In the genomic region with DNA sequence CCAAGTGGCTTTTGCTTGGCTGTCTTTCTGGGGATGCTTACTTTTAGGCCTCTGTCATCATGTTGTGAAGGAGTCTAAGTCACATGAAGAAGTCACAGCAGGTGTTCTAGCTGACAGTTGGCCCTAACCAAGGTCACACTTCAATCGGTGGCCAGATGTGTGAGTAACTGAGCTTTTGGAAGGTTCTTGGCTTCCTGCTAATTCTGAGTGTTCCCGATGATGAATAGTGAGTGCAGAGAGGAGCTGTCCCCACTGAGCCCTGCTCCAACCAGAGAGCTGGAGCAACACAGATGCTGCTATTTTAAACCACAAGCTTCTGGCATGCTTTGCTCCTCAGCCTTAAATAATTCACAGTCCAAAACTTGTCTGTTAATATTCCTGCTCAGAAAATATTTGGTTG, we compare ENCODE assay signal across 10 mouse cellular contexts.
DNase-seq lines count a peak whose midpoint lies in the region; ATAC-seq and TF ChIP-seq lines count a peak whose summit lies in the region.
"Had no signal": no experiment of that assay in that cellular context is flagged by ENCODE, and none has a peak within 500 bp of the region (broad histone marks: within the 10 kb centered on the region; RNA-seq: fewer than 3 reads in every experiment).

No protein-coding gene starts in this region.

- H3K36me3 ChIP-seq in midbrain, postnatal 0 days (ENCODE audit: insufficient read depth, low read length): no peaks in the 10 kb centered on the region
- no peaks in the 10 kb centered on the region for H3K36me3 ChIP-seq in midbrain, embryonic 13.5 days
- no peaks in the 10 kb centered on the region for H3K36me3 ChIP-seq in hindbrain, embryonic 10.5 days
- H3K36me3 ChIP-seq: neural tube, embryonic 12.5 days had no signal

- ATAC-seq in frontal cortex, adult (ENCODE audit: low TSS enrichment): peak; percentile 80
- ATAC-seq in midbrain, postnatal 0 days (ENCODE audit: low FRiP score): no peak
- ATAC-seq in midbrain, embryonic 13.5 days: no peak

- no peak for DNase-seq in frontal cortex, postnatal 25 days (ENCODE audit: low spot score in 2 of 2)
- DNase-seq in midbrain, postnatal 0 days (ENCODE audit: low spot score): peak; percentile 8
- peak; percentile 2 to 10 for DNase-seq in heart, postnatal 14 days
- DNase-seq in thymus, postnatal 14 days: peak; percentile 51
- no peak for DNase-seq in hindbrain, embryonic 10.5 days (ENCODE audit: low spot score)
- DNase-seq in spleen, adult 18-20 months: no peak
- DNase-seq: B cell, adult 2 months had no signal

- H3K9ac ChIP-seq in midbrain, postnatal 0 days (replicated peaks; ENCODE audit: low read length, poor library complexity, severe bottlenecking): no peak overlapping the region
- no peak overlapping the region for H3K9ac ChIP-seq in midbrain, embryonic 13.5 days (replicated peaks)
- H3K9ac ChIP-seq: neural tube, embryonic 12.5 days had no signal

- WGBS in midbrain, postnatal 0 days: 75% methylated on average over 2 of the region's 2 CpGs
- 76% methylated on average over 2 of the region's 2 CpGs for WGBS in midbrain, embryonic 13.5 days
- 56% methylated on average over 2 of the region's 2 CpGs for WGBS in hindbrain, embryonic 10.5 days

- H3K4me3 ChIP-seq in midbrain, postnatal 0 days (ENCODE audit: low read depth, low read length): no peak overlapping the region
- no peak overlapping the region for H3K4me3 ChIP-seq in midbrain, embryonic 13.5 days (replicated peaks)
- H3K4me3 ChIP-seq in hindbrain, embryonic 10.5 days: no peak overlapping the region
- H3K4me3 ChIP-seq: neural tube, embryonic 12.5 days had no signal

- H3K4me1 ChIP-seq in midbrain, postnatal 0 days (ENCODE audit: insufficient read depth, low read length): no peaks in the 10 kb centered on the region
- no peaks in the 10 kb centered on the region for H3K4me1 ChIP-seq in midbrain, embryonic 13.5 days (replicated peaks)
- no peaks in the 10 kb centered on the region for H3K4me1 ChIP-seq in hindbrain, embryonic 10.5 days (replicated peaks)
- H3K4me1 ChIP-seq: neural tube, embryonic 12.5 days had no signal

- no peaks in the 10 kb centered on the region for H3K27me3 ChIP-seq in midbrain, postnatal 0 days (ENCODE audit: insufficient read depth, low read length)
- H3K27me3 ChIP-seq in midbrain, embryonic 13.5 days: no peaks in the 10 kb centered on the region
- H3K27me3 ChIP-seq in hindbrain, embryonic 10.5 days (ENCODE audit: insufficient read depth, poor library complexity, severe bottlenecking): no peaks in the 10 kb centered on the region
- H3K27me3 ChIP-seq: neural tube, embryonic 12.5 days had no signal

- no peaks in the 10 kb centered on the region for H3K9me3 ChIP-seq in midbrain, postnatal 0 days (ENCODE audit: low read length)
- H3K9me3 ChIP-seq in midbrain, embryonic 13.5 days: no peaks in the 10 kb centered on the region
- H3K9me3 ChIP-seq in hindbrain, embryonic 10.5 days: no peaks in the 10 kb centered on the region
- H3K9me3 ChIP-seq: neural tube, embryonic 12.5 days had no signal

- no peak overlapping the region for H3K27ac ChIP-seq in midbrain, postnatal 0 days (ENCODE audit: low read depth, low read length)
- H3K27ac ChIP-seq in midbrain, embryonic 13.5 days: no peak overlapping the region
- no peak overlapping the region for H3K27ac ChIP-seq in hindbrain, embryonic 10.5 days
- H3K27ac ChIP-seq: neural tube, embryonic 12.5 days had no signal

- intact Hi-C loops in heart, postnatal 14 days (cut with DNase I): no loop called here

- TF ChIP-seq CTCF in midbrain, postnatal 0 days (IDR thresholded peaks at IDR 0.05): no peak

- H3K4me2 ChIP-seq in midbrain, postnatal 0 days (ENCODE audit: low read depth, low read length, poor library complexity, severe bottlenecking): no peak overlapping the region
- no peak overlapping the region for H3K4me2 ChIP-seq in midbrain, embryonic 13.5 days (replicated peaks)
- H3K4me2 ChIP-seq: neural tube, embryonic 12.5 days had no signal

Comparison
In these comparisons a context has a peak if more than half of its experiments do, and no peak if none do; other contexts are left out.
1. DNase-seq: peak in midbrain, postnatal 0 days (single experiment), heart, postnatal 14 days (2 of 2) and thymus, postnatal 14 days (single experiment); none in frontal cortex, postnatal 25 days (0 of 2), hindbrain, embryonic 10.5 days (single experiment) and spleen, adult 18-20 months (0 of 2).